Mouse (Mus musculus) frontal cortex, postnatal 25 days (tissue): ENCODE measurements around the gene Ptgr2.
"Not testable (repeated sequence)": the region's sequence is repeated elsewhere in the genome, so short reads cannot be mapped to it uniquely, and the experiment has no call there.

Source experiments
- DNase-seq, 2 experiments: peaks; one replicate each; pipeline ENCODE4 v3.0.0; 2022; ENCODE audit warnings: low spot score in 2 of 2

Gene Ptgr2

GRCm38 (mm10) chr12:84284885-84285592 is at the start of gene Ptgr2:
TSS of gene Ptgr2 (plus strand) at chr12:84285232.
- DNase-seq, result peak; percentile 72 to 76

DNA sequence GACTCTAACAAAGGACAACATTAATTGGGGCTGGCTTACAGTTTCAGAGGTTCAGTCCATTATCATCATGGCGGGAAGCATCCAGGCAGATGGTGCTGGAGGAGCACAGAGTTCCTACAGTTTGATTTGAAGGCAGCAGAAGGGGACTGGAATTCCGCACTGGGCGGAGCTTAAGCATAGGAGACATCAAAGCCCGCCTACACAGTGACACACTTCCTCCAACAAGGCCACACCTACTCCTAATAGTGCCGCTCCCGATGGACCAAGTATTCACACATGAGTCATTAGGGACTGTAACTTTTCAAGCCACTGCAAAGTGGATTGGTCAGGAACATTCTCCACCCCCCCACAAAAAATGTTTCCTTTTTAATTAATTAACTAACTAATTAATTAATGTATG is 49.5 kb upstream of the Ptgr2 start:
- no peak for DNase-seq

GRCm38 (mm10) chr12:84235981-84236752 is 48.9 kb upstream of the Ptgr2 start:
- no peak for DNase-seq

DNA sequence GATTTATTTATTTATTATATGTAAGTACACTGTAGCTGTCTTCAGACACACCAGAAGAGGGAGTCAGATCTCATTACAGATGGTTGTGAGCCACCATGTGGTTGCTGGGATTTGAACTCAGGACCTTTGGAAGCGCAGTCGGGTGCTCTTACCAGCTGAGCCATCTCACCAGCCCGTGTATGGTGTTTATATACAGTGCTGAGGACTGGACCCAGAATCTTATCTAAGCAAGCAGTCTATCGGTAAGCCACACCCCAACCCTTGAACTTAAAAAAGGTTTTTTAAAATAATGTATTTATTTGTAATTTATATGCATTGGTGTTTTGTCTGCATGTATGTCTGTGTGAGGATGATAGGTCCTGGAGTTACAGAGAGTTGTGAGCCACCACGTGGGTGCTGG is 48.0 kb upstream of the Ptgr2 start:
- DNase-seq, result not testable (repeated sequence)

GRCm38 (mm10) chr12:84243076-84243770 is 41.8 kb upstream of the Ptgr2 start:
- DNase-seq, result no peak

DNA sequence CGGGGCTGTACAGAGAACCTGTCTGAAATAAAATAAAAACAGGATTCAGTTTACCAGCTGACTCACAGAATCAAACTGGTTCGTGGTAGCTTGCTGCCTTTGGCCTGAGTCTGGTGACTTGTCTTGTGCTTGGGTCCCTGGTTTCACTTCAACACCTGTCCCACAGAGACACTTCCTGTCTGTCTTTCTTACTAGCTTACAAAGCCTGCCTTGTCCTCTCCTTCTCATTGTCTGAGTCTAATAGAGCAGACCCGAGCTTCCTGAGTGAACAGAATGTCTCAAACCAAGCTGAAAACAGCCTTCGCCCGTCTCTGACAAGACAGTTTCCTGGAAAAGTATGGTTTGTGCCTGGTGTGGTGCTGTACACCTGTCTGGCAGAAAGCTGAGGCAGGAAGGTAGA is 39.3 kb upstream of the Ptgr2 start:
- DNase-seq, result no peak

DNA sequence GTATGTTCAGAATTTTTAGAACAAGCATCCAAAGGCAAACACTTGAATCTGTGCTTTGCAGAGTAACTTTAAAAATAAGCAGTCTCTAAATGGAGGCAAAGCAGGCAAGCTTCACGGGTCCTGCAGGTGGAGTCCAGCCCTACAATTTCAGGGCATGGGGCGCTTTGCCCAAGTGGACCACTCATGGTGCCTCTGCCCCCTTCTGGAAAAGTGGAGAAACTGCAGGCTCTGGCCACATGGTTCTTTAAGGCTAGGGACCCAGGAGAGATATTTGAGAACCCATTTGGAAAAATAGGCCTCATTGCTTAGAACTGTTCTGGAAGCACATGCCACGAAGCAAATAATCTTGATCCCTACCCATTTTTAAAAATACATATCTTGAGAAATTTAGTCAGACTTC is 35.8 kb upstream of the Ptgr2 start:
- DNase-seq, result peak; percentile 4 to 20

GRCm38 (mm10) chr12:84252811-84253210 is 32.2 kb upstream of the Ptgr2 start:
- DNase-seq, result no peak

DNA sequence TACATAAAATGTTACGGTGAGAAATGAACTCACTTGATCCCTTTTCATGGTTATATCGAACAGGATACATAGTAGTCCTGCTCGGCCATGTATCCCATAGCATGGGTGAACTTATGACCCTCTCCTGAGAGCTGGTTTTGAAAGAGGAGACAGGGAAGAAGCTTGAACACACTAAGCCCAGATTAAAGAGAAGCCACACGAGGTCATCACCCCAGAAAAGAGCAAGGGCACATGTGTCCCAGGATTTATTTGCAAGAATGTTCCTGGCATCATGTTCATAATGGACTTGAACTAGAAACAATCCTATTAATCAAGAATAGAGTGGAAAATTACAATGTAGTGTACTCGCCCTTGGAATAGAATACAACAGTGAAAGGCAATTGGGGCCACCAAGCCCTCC is 30.1 kb upstream of the Ptgr2 start:
- DNase-seq, result no peak

- DNase-seq, result no peak
Measured at GRCm38 (mm10) chr12:84260363-84260762, 24.7 kb upstream of the Ptgr2 start.

DNA sequence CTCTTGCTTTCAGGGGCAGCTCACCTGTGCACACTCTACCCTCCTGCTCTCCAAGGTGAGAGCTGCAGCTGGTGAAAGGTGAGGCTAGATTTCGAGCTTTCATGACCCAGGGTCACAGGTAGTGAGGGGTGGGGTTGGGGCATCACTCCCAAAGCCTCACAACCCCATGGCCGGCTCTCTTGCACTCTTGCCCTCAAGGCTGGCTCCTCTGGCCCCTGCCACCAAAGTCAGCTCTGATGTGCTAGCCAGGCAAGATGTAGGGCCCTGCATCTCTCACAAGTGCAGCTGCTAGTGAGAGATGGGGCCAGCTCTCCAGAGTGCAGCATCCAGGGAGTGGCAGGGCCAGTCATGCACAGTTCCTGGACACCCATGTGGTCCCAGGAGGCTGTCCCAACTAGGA is 17.8 kb upstream of the Ptgr2 start:
- DNase-seq, result no peak

GRCm38 (mm10) chr12:84273366-84273765 is 11.7 kb upstream of the Ptgr2 start:
- no peak for DNase-seq

DNA sequence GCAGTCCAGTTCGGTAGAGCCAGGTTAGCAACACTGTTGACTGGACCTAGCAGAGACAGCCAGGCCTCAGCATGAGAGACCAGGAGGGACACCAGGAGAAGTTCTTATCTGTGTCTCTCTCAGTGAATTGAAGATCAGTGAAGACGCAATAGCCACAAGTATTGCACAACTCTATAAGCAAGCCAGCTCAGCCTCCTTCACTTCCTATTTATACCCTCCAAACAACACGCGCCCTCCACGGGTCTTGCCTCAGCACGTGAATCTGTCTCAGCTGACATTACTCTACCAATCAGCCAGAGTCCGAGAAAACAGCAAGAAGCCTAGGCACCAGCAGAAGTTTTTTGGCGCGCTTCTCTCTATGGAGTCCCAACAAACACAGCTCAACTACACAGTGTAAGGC is 9.7 kb upstream of the Ptgr2 start:
- no peak for DNase-seq

- DNase-seq, result no peak
Measured at GRCm38 (mm10) chr12:84276288-84276687, 8.7 kb upstream of the Ptgr2 start.

GRCm38 (mm10) chr12:84276799-84277198 is 8.2 kb upstream of the Ptgr2 start:
- no peak for DNase-seq

DNA sequence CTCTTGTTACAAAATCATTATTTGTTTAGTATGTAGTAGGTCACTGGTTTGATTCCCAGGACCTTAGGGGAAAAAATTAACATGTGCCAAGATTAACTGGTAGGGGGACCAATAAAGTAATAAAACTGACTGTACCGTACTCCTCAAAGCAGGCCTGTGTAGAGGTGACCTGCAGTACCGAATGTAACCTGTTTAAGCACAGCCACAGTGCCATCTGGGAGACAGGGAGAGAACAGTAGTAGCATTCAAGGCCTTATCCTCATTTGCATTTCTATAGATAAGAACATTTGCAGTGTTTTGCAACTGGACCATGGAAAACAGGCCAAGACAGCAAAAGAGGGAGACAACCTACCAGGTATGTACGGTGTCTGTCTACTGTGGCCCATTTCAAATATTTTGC is 7.2 kb upstream of the Ptgr2 start:
- no peak for DNase-seq

DNA sequence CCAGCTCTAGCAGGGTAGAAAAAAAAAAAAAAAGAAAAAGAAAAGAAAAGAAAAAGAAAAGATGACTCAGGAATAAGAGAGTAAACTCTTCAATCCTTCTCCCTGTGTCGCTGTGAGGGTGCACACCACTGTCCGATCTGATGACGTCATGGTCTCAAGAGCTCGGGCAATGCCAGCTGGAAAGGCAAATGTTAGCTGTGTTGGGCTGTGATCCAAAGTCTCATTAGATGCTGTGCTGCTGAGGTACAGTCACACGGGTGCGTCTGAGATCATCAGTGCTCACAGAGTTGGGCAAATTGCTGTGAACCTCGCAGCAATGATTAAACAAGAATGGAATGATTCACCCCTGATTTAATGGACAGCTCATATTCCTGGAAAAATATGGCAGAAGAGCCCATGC is 6.1 kb upstream of the Ptgr2 start:
- no peak for DNase-seq

DNA sequence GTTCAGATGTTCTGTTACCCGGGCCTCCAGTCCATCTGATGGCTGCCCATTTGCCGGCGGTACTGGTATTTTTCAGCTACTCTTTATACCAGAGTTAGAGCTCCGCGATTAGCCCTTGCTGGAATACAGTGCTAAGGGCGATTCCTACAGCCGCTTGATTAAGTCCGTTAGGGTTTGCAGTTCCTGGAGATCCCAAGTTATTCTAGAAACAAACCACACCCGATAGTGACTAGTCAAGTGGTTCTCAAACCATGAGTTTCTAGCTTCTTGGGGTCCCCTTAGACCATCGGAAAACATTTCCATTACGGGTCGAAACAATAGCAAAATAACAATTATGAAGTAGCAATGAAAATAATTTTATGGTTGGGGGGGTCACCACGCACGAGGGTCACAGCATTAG is 641 bp upstream of the Ptgr2 start:
- no peak for DNase-seq

DNA sequence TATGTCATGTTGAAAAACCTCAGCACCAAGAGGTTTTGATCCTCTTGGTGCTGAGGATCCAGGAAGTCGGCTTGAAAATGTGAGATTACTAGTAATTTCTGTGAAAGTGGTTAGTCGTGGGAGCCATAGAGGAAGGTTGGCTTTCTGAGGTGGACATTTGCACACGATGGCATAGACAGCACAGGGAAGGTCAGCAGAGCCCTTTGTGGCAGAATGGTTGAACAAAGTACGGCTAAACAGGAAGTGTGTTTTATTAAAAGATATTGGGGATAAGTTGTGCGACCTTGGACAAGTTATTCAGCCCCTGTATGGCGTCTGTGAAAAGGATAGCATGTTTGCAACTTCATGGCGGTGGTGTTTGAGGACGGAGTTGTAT is 549 bp downstream of the Ptgr2 start:
- DNase-seq, result no peak

GRCm38 (mm10) chr12:84288461-84288860 is 3.4 kb downstream of the Ptgr2 start:
- no peak for DNase-seq

DNA sequence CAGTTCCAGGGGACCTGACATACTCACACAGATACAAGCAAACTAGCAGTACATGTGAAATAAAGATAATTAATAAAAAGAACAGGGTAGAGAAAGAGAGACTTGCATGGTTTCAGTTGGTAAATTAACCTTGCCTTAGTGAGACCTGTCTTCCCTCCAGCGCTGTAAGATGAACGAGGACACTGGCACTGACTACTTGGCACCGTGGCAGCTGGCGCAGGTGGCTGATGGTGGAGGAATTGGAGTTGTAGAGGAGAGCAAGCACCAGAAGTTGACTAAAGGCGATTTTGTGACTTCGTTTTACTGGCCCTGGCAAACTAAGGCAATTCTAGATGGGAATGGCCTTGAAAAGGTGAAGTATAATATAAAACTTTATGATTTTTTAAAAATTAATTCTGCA is 12.8 kb downstream of the Ptgr2 start:
- DNase-seq, result no peak

DNA sequence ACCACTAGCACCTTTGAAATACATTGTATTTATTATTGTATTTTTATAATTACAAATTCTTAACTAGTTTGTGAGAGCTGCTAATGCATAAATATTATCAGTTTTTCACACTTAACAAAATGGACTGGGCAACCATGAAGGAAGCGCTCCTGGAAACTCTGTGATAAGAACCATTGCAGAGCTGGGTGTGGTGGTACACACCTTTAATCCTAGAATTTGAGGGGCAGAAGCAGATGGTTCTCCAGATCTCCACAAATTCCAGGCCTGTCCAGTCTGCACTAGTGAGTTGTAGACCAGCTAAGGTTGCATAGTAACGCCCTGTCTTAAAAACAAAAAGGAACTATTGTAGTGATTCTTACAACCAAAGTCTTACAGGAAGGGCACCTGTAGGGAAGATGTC is 14.2 kb downstream of the Ptgr2 start:
- no peak for DNase-seq

DNA sequence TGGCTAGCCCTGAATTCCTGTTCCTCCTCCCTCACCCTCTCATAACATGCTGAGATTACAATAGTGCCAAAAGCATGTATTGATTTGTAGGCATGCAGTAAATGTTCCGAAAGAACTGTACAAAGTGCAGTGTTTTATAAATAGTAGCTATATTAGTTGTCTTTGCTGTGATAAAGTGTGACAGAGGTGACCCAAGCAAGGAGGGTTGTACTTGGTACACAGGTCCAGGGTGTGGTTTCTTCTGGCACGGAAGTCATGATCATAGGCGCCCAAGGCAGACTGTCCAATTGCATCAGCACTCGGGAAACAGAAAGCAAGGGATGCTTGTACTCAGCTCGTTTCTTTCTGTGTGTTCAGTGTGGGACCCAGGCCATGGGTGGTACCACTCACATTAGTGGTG is 19.1 kb downstream of the Ptgr2 start:
- no peak for DNase-seq
